26 mouse cellular contexts compared by ENCODE assay signal in the genomic region with DNA sequence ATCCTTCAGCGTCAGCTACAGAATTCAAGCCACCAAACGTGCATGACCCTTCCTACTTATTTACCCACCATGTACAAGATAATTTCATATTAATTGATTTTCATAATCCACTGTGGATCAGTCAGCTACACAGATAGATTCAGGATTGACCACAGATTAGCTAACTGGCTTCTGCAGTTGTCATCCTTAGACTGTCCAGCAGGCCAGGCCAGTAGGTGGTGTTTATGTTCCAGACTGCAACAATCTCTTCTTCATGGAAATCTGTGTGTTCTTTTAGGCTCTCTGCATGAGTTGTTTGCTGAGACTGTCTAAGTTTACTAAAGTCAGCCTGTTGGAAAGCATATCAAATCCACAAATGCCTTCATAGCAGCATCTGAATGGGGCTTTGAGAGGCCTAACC.
DNase-seq lines count a peak whose midpoint lies in the region; ATAC-seq and TF ChIP-seq lines count a peak whose summit lies in the region.
"Had no signal": no experiment of that assay in that cellular context is flagged by ENCODE, and none has a peak within 500 bp of the region (broad histone marks: within the 10 kb centered on the region; RNA-seq: fewer than 3 reads in every experiment).

No protein-coding gene starts in this region.

- H3K4me3 ChIP-seq in lung, postnatal 0 days (ENCODE audit: low read depth, low read length), result no peak overlapping the region
- no peak overlapping the region for H3K4me3 ChIP-seq in stomach, postnatal 0 days (ENCODE audit: low read depth, low read length)
- H3K4me3 ChIP-seq: embryonic facial prominence, embryonic 12.5 days; embryonic facial prominence, embryonic 15.5 days; gastrocnemius, adult 2 months; heart, embryonic 12.5 days; heart, embryonic 15.5 days; hindbrain, embryonic 12.5 days; hindbrain, embryonic 15.5 days had no signal

- H3K27me3 ChIP-seq in lung, postnatal 0 days (replicated peaks; ENCODE audit: insufficient read depth, low read length), result no peaks in the 10 kb centered on the region
- no peaks in the 10 kb centered on the region for H3K27me3 ChIP-seq in stomach, postnatal 0 days (ENCODE audit: control insufficient read depth, insufficient read depth, low read length)
- H3K27me3 ChIP-seq: embryonic facial prominence, embryonic 12.5 days; embryonic facial prominence, embryonic 15.5 days; heart, embryonic 12.5 days; heart, embryonic 15.5 days; hindbrain, embryonic 12.5 days; hindbrain, embryonic 15.5 days had no signal

- DNase-seq in heart, adult 11 months, result peak; percentile 31
- DNase-seq in heart, postnatal 4 days, result no peak
- no peak for DNase-seq in lung, postnatal 0 days (ENCODE audit: low spot score)
- DNase-seq in lung, postnatal 36 days, result no peak
- DNase-seq in adipocyte (ENCODE audit: low spot score), result peak; percentile 8
- no peak for DNase-seq in stomach, postnatal 0 days (ENCODE audit: low spot score)
- DNase-seq in left cerebral cortex, postnatal 10 days (ENCODE audit: extremely low spot score in 1 of 2, low spot score in 2 of 2), result no peak
- DNase-seq: adrenal gland, postnatal 10 days; adrenal gland, postnatal 36 days; cerebellum, adult 18-20 months; cerebellum, adult 9-10 months; cerebellum, postnatal 14 days; forebrain, postnatal 0 days; gastrocnemius, adult 2 months; gastrocnemius, postnatal 14 days; heart, adult 18-20 months; heart, postnatal 10 days; heart, postnatal 36 days had no signal

- no peak for TF ChIP-seq EP300 in lung, postnatal 0 days (IDR thresholded peaks at IDR 0.05)
- no peak for TF ChIP-seq EP300 in stomach, postnatal 0 days (optimal IDR thresholded peaks at IDR 0.05)

- peak; percentile 19; the same call in 1 of the 2 replicates for TF ChIP-seq CTCF in lung, postnatal 0 days (IDR thresholded peaks at IDR 0.05)
- peak; percentile 57 for TF ChIP-seq CTCF in stomach, postnatal 0 days (IDR thresholded peaks at IDR 0.05; ENCODE audit: low read depth)

- H3K9me3 ChIP-seq in lung, postnatal 0 days (ENCODE audit: low read length), result no peaks in the 10 kb centered on the region
- no peaks in the 10 kb centered on the region for H3K9me3 ChIP-seq in stomach, postnatal 0 days (ENCODE audit: control insufficient read depth, low read length)
- H3K9me3 ChIP-seq: embryonic facial prominence, embryonic 12.5 days; embryonic facial prominence, embryonic 15.5 days; heart, embryonic 12.5 days; heart, embryonic 15.5 days; hindbrain, embryonic 12.5 days; hindbrain, embryonic 15.5 days had no signal

- no peaks in the 10 kb centered on the region for H3K4me1 ChIP-seq in lung, postnatal 0 days (ENCODE audit: insufficient read depth, low read depth, low read length)
- no peaks in the 10 kb centered on the region for H3K4me1 ChIP-seq in stomach, postnatal 0 days (replicated peaks; ENCODE audit: control insufficient read depth, insufficient read depth)
- H3K4me1 ChIP-seq: embryonic facial prominence, embryonic 12.5 days; embryonic facial prominence, embryonic 15.5 days; heart, embryonic 12.5 days; heart, embryonic 15.5 days; hindbrain, embryonic 12.5 days; hindbrain, embryonic 15.5 days had no signal

- intact Hi-C loops in left cerebral cortex, postnatal 10 days (cut with DNase I), result no loop called here

- H3K4me2 ChIP-seq in lung, postnatal 0 days (replicated peaks; ENCODE audit: low read depth, low read length), result no peak overlapping the region
- H3K4me2 ChIP-seq in stomach, postnatal 0 days (replicated peaks; ENCODE audit: low read depth), result no peak overlapping the region
- H3K4me2 ChIP-seq: embryonic facial prominence, embryonic 12.5 days; embryonic facial prominence, embryonic 15.5 days; heart, embryonic 12.5 days; heart, embryonic 15.5 days; hindbrain, embryonic 12.5 days; hindbrain, embryonic 15.5 days had no signal

- no peak overlapping the region for H3K27ac ChIP-seq in lung, postnatal 0 days (ENCODE audit: low read length)
- H3K27ac ChIP-seq in stomach, postnatal 0 days (replicated peaks), result peak overlapping the region; percentile 61; the same call in 1 of the 2 replicates
- H3K27ac ChIP-seq: embryonic facial prominence, embryonic 12.5 days; embryonic facial prominence, embryonic 15.5 days; gastrocnemius, adult 2 months; heart, embryonic 15.5 days; hindbrain, embryonic 12.5 days; hindbrain, embryonic 15.5 days had no signal

- no peak overlapping the region for H3K9ac ChIP-seq in lung, postnatal 0 days (replicated peaks; ENCODE audit: low read depth)
- H3K9ac ChIP-seq in stomach, postnatal 0 days (ENCODE audit: low read length), result no peak overlapping the region
- H3K9ac ChIP-seq: embryonic facial prominence, embryonic 12.5 days; embryonic facial prominence, embryonic 15.5 days; forebrain, postnatal 0 days; heart, embryonic 12.5 days; heart, embryonic 15.5 days; hindbrain, embryonic 12.5 days; hindbrain, embryonic 15.5 days had no signal

- ATAC-seq in lung, postnatal 0 days, result no peak; the same call in 1 of the 2 replicates
- ATAC-seq in stomach, postnatal 0 days (ENCODE audit: low FRiP score, low TSS enrichment), result peak; percentile 63; the same call in 1 of the 2 replicates
- ATAC-seq: activated CD4-positive, CD25-positive, alpha-beta regulatory T cell, adult 4 months; forebrain, embryonic 14.5 days; forebrain, postnatal 0 days had no signal

- WGBS in lung, postnatal 0 days, result 88% methylated on average over 2 of the region's 2 CpGs
- 54% methylated on average over 2 of the region's 2 CpGs for WGBS in stomach, postnatal 0 days

- H3K36me3 ChIP-seq in lung, postnatal 0 days (ENCODE audit: insufficient read depth, low read length), result no peaks in the 10 kb centered on the region
- no peaks in the 10 kb centered on the region for H3K36me3 ChIP-seq in stomach, postnatal 0 days (ENCODE audit: control insufficient read depth, insufficient read depth, low read length)
- H3K36me3 ChIP-seq: embryonic facial prominence, embryonic 12.5 days; embryonic facial prominence, embryonic 15.5 days; heart, embryonic 12.5 days; heart, embryonic 15.5 days; hindbrain, embryonic 12.5 days; hindbrain, embryonic 15.5 days had no signal

Comparison
In these comparisons a context has a peak if more than half of its experiments do, and no peak if none do; other contexts are left out.
1. DNase-seq: peak in heart, adult 11 months (single experiment) and adipocyte (single experiment); none in heart, postnatal 4 days (single experiment), lung, postnatal 0 days (single experiment), lung, postnatal 36 days (single experiment), stomach, postnatal 0 days (single experiment) and left cerebral cortex, postnatal 10 days (0 of 2).